In genomic region chr3:133357977-133358376, GRCm38 (mm10) we compare ENCODE assay signal across 25 mouse cellular contexts.
"Had no signal": no experiment of that assay in that cellular context is flagged by ENCODE, and none has a peak within 500 bp of the region (broad histone marks: within the 10 kb centered on the region; RNA-seq: fewer than 3 reads in every experiment).

No protein-coding gene starts in this region.

- H3K27me3 ChIP-seq: heart, embryonic 13.5 days; heart, embryonic 15.5 days; hindbrain, embryonic 13.5 days; hindbrain, embryonic 15.5 days; kidney, embryonic 15.5 days; limb, embryonic 12.5 days had no signal

- H3K4me3 ChIP-seq: heart, adult 2 months; heart, embryonic 13.5 days; heart, embryonic 15.5 days; hindbrain, embryonic 13.5 days; hindbrain, embryonic 15.5 days; kidney, embryonic 15.5 days; limb, embryonic 12.5 days had no signal

- H3K36me3 ChIP-seq: heart, embryonic 15.5 days; hindbrain, embryonic 13.5 days; hindbrain, embryonic 15.5 days; kidney, embryonic 15.5 days; limb, embryonic 12.5 days had no signal

- H3K9ac ChIP-seq: heart, embryonic 13.5 days; heart, embryonic 15.5 days; hindbrain, embryonic 13.5 days; hindbrain, embryonic 15.5 days; kidney, embryonic 15.5 days; limb, embryonic 12.5 days had no signal

- H3K4me2 ChIP-seq: heart, embryonic 11.5 days; heart, embryonic 13.5 days; heart, embryonic 15.5 days; hindbrain, embryonic 13.5 days; hindbrain, embryonic 15.5 days; kidney, embryonic 15.5 days; limb, embryonic 12.5 days; liver, embryonic 11.5 days had no signal

- H3K4me1 ChIP-seq: heart, embryonic 13.5 days; heart, embryonic 15.5 days; hindbrain, embryonic 15.5 days; kidney, embryonic 15.5 days had no signal

- H3K9me3 ChIP-seq: heart, embryonic 13.5 days; heart, embryonic 15.5 days; hindbrain, embryonic 13.5 days; hindbrain, embryonic 15.5 days; kidney, embryonic 15.5 days; limb, embryonic 12.5 days had no signal

- DNase-seq: gastrocnemius, postnatal 14 days; gastrocnemius, postnatal 36 days; heart, adult 11 months; heart, adult 2 months; heart, postnatal 14 days; heart, postnatal 36 days; kidney, adult 11 months; kidney, adult 2 months; kidney, adult 9 months; kidney, postnatal 14 days; kidney, postnatal 36 days; layer of hippocampus, adult 9-11 months; layer of hippocampus, postnatal 36 days; left cerebral cortex, postnatal 4 days; liver had no signal

- H3K27ac ChIP-seq: heart, adult 2 months; heart, embryonic 13.5 days; heart, embryonic 15.5 days; hindbrain, embryonic 13.5 days; hindbrain, embryonic 15.5 days; hindbrain, postnatal 0 days; kidney, embryonic 15.5 days; kidney, postnatal 0 days; limb, embryonic 12.5 days had no signal

- ATAC-seq: hindbrain, postnatal 0 days had no signal
